Mouse (Mus musculus): Measurements from ENCODE around the gene Dph1.

GRCm38 (mm10) chr11:75147106-75147845, 43.8 kb downstream of the Dph1 start:
- TF ChIP-seq CTCF (IDR thresholded peaks at IDR 0.05; ENCODE audit: low read depth, low read length) (no peak), EP300 (IDR thresholded peaks at IDR 0.05; ENCODE audit: insufficient read depth, low read depth, low read length) (no peak), POLR2A (IDR thresholded peaks at IDR 0.05; ENCODE audit: insufficient read depth, low read length) (no peak)
